21 mouse cellular contexts compared by ENCODE assay signal in genomic region chr3:93306142-93306541, GRCm38 (mm10). TPM values are rescaled to one million over a fixed set of nuclear protein-coding genes. Genes with fewer than 3 reads are reported as not detected.
DNase-seq lines count a peak whose midpoint lies in the region; ATAC-seq and TF ChIP-seq lines count a peak whose summit lies in the region.
"Had no signal": no experiment of that assay in that cellular context is flagged by ENCODE, and none has a peak within 500 bp of the region (broad histone marks: within the 10 kb centered on the region; RNA-seq: fewer than 3 reads in every experiment).

No protein-coding gene starts in this region.

- TF ChIP-seq POLR2A in MEL (IDR thresholded peaks at IDR 0.05; ENCODE audit: control insufficient read depth in 1 of 2, insufficient read depth in 1 of 2, low read depth in 1 of 2, low read length in 2 of 2, poor library complexity in 1 of 2): no peak

- no peaks in the 10 kb centered on the region for H3K27me3 ChIP-seq in heart, postnatal 0 days (ENCODE audit: control insufficient read depth, insufficient read depth, low read length)
- H3K27me3 ChIP-seq in liver, postnatal 0 days (ENCODE audit: insufficient read depth, low read length): no peaks in the 10 kb centered on the region
- H3K27me3 ChIP-seq in liver, embryonic 12.5 days (replicated peaks): no peaks in the 10 kb centered on the region
- H3K27me3 ChIP-seq in MEL (ENCODE audit: control insufficient read depth in 1 of 2, insufficient read depth in 2 of 2, low read length in 2 of 2): no peaks in the 10 kb centered on the region
- H3K27me3 ChIP-seq: embryonic facial prominence, embryonic 12.5 days; midbrain, embryonic 15.5 days; neural tube, embryonic 12.5 days had no signal

- H3K9ac ChIP-seq in heart, postnatal 0 days (replicated peaks; ENCODE audit: low read depth, low read length): no peak overlapping the region
- H3K9ac ChIP-seq in liver, postnatal 0 days (replicated peaks): no peak overlapping the region
- H3K9ac ChIP-seq in liver, embryonic 12.5 days: no peak overlapping the region
- H3K9ac ChIP-seq in MEL (ENCODE audit: control insufficient read depth, low read depth, low read length, poor library complexity, severe bottlenecking): no peak overlapping the region
- H3K9ac ChIP-seq: embryonic facial prominence, embryonic 12.5 days; midbrain, embryonic 15.5 days; neural tube, embryonic 12.5 days had no signal

- H3K36me3 ChIP-seq in heart, postnatal 0 days (replicated peaks; ENCODE audit: control insufficient read depth, insufficient read depth, low read length): no peaks in the 10 kb centered on the region
- H3K36me3 ChIP-seq in liver, postnatal 0 days (replicated peaks; ENCODE audit: insufficient read depth, low read length): no peaks in the 10 kb centered on the region
- H3K36me3 ChIP-seq in liver, embryonic 12.5 days: no peaks in the 10 kb centered on the region
- no peaks in the 10 kb centered on the region for H3K36me3 ChIP-seq in MEL (ENCODE audit: control insufficient read depth in 1 of 2, insufficient read depth in 2 of 2, low read length in 2 of 2)
- H3K36me3 ChIP-seq: embryonic facial prominence, embryonic 12.5 days; forebrain, embryonic 10.5 days; limb, embryonic 10.5 days; midbrain, embryonic 15.5 days; neural tube, embryonic 12.5 days had no signal

- no peak overlapping the region for H3K4me2 ChIP-seq in heart, postnatal 0 days (ENCODE audit: low read depth, low read length)
- H3K4me2 ChIP-seq in liver, postnatal 0 days (ENCODE audit: low read depth, low read length): no peak overlapping the region
- H3K4me2 ChIP-seq in liver, embryonic 12.5 days: no peak overlapping the region
- H3K4me2 ChIP-seq: embryonic facial prominence, embryonic 12.5 days; midbrain, embryonic 15.5 days; neural tube, embryonic 12.5 days had no signal

- no peak for ATAC-seq in heart, postnatal 0 days (ENCODE audit: insufficient read depth, low read depth)
- no peak for ATAC-seq in liver, postnatal 0 days
- ATAC-seq in liver, embryonic 12.5 days: no peak
- no peak for ATAC-seq in CD4-positive, CD25-positive, alpha-beta regulatory T cell, adult 4 months
- ATAC-seq: intestine, embryonic 16.5 days; midbrain, embryonic 15.5 days had no signal

- 0 out of 2 replicates have a peak, but pooled peaks cover 4% of the 10 kb centered on the region for H3K9me3 ChIP-seq in heart, postnatal 0 days (replicated peaks; ENCODE audit: control insufficient read depth, low read length)
- no peaks in the 10 kb centered on the region for H3K9me3 ChIP-seq in liver, postnatal 0 days (ENCODE audit: low read length)
- 0 out of 2 replicates have a peak, but pooled peaks cover 3% of the 10 kb centered on the region for H3K9me3 ChIP-seq in liver, embryonic 12.5 days (replicated peaks)
- no peaks in the 10 kb centered on the region for H3K9me3 ChIP-seq in MEL (replicated peaks; ENCODE audit: insufficient read depth, low read length)
- H3K9me3 ChIP-seq: forebrain, embryonic 10.5 days; limb, embryonic 10.5 days; midbrain, embryonic 15.5 days had no signal

- H3K4me1 ChIP-seq in heart, postnatal 0 days (ENCODE audit: control insufficient read depth, insufficient read depth): no peaks in the 10 kb centered on the region
- no peaks in the 10 kb centered on the region for H3K4me1 ChIP-seq in liver, postnatal 0 days (ENCODE audit: insufficient read depth)
- H3K4me1 ChIP-seq in liver, embryonic 12.5 days: no peaks in the 10 kb centered on the region
- H3K4me1 ChIP-seq in MEL (ENCODE audit: control insufficient read depth in 1 of 2, insufficient read depth in 2 of 2, low read length in 2 of 2): no peaks in the 10 kb centered on the region
- H3K4me1 ChIP-seq: embryonic facial prominence, embryonic 12.5 days; forebrain, embryonic 10.5 days; limb, embryonic 10.5 days; midbrain, embryonic 15.5 days; neural tube, embryonic 12.5 days had no signal

- no peak overlapping the region for H3K27ac ChIP-seq in heart, postnatal 0 days (ENCODE audit: low read depth)
- no peak overlapping the region for H3K27ac ChIP-seq in liver, postnatal 0 days (ENCODE audit: low read depth)
- no peak overlapping the region for H3K27ac ChIP-seq in liver, embryonic 12.5 days
- no peak overlapping the region for H3K27ac ChIP-seq in MEL (ENCODE audit: control insufficient read depth, low read depth, low read length)
- H3K27ac ChIP-seq: embryonic facial prominence, embryonic 12.5 days; forebrain, embryonic 10.5 days; limb, embryonic 10.5 days; midbrain, embryonic 15.5 days; neural tube, embryonic 12.5 days had no signal

- intact Hi-C loops in heart, postnatal 10 days (cut with DNase I): no loop called here

- no peaks in the 10 kb centered on the region for H3K79me2 ChIP-seq in MEL (ENCODE audit: control insufficient read depth, insufficient read depth, low read length, poor library complexity)

- peak; percentile 17; the same call in 1 of the 2 replicates for TF ChIP-seq CTCF in heart, postnatal 0 days (IDR thresholded peaks at IDR 0.05; ENCODE audit: low read depth)
- TF ChIP-seq CTCF in liver, postnatal 0 days (IDR thresholded peaks at IDR 0.05; ENCODE audit: low read depth): 0 out of 2 replicates have a peak, but pooled peaks have one; percentile 6
- peak in 1 of 3 experiments; percentile 14; a peak in 1 of 6 replicates for TF ChIP-seq CTCF in MEL (IDR thresholded peaks at IDR 0.05 in 2 of 3, conservative IDR thresholded peaks at IDR 0.05 in 1 of 3; ENCODE audit: control insufficient read depth in 1 of 3, insufficient read depth in 1 of 3, low read depth in 2 of 3, low read length in 3 of 3, poor library complexity in 1 of 3, severe bottlenecking in 1 of 3)

- no peak overlapping the region for H3K4me3 ChIP-seq in heart, postnatal 0 days (ENCODE audit: low read depth, low read length)
- H3K4me3 ChIP-seq in liver, postnatal 0 days (ENCODE audit: low read depth, low read length): no peak overlapping the region
- H3K4me3 ChIP-seq in liver, embryonic 12.5 days: no peak overlapping the region
- no peak overlapping the region for H3K4me3 ChIP-seq in MEL (ENCODE audit: control insufficient read depth in 1 of 2, insufficient read depth in 1 of 2, low read depth in 2 of 2, low read length in 2 of 2)
- H3K4me3 ChIP-seq: embryonic facial prominence, embryonic 12.5 days; forebrain, embryonic 10.5 days; limb, embryonic 10.5 days; midbrain, embryonic 15.5 days; neural tube, embryonic 12.5 days had no signal

- peak; percentile 9 for TF ChIP-seq RAD21 in MEL (IDR thresholded peaks at IDR 0.05; ENCODE audit: low read depth, low read length)

- DNase-seq in heart, postnatal 0 days (ENCODE audit: low spot score): no peak
- DNase-seq in heart, postnatal 10 days: no peak
- no peak for DNase-seq in liver, postnatal 0 days
- no peak for DNase-seq in MEL (ENCODE audit: low read depth, low spot score)
- peak; percentile 0 for DNase-seq in hindlimb bud, embryonic 11.5 days (ENCODE audit: extremely low spot score, low read depth, low spot score)
- DNase-seq in cerebellum, adult 11 months: no peak
- DNase-seq: adrenal gland, postnatal 36 days; cerebellum, adult 2 months; heart, postnatal 4 days; lung, postnatal 10 days had no signal

- no peak for TF ChIP-seq EP300 in heart, postnatal 0 days (IDR thresholded peaks at IDR 0.05; ENCODE audit: low read depth)
- no peak for TF ChIP-seq EP300 in liver, postnatal 0 days (IDR thresholded peaks at IDR 0.05; ENCODE audit: low read depth)
- TF ChIP-seq EP300 in MEL (IDR thresholded peaks at IDR 0.05; ENCODE audit: low read depth in 1 of 2, low read length in 2 of 2): no peak

- 66% methylated on average over 2 of the region's 2 CpGs for WGBS in heart, postnatal 0 days
- 65% methylated on average over 2 of the region's 2 CpGs for WGBS in liver, postnatal 0 days (ENCODE audit: insufficient replicate concordance)
- 48% methylated on average over 2 of the region's 2 CpGs for WGBS in liver, embryonic 12.5 days (ENCODE audit: insufficient replicate concordance)

TF ChIP-seq in MEL, 35 proteins besides CTCF, POLR2A, EP300 and RAD21:
- TF ChIP-seq GATA1 (IDR thresholded peaks at IDR 0.05; ENCODE audit: low read depth, low read length): no peak
- TF ChIP-seq SMC3 (IDR thresholded peaks at IDR 0.05; ENCODE audit: low read depth, low read length): peak; percentile 15; the same call in 1 of the 2 replicates

RNA-seq across cellular contexts. Expression of gene Hrnr, which starts 13.4 kb away (rescaled TPM):
- total RNA-seq in heart, postnatal 0 days (2014; rRNA removed; ENCODE audit: low replicate concordance): not detected in 2 replicates
- not detected in 2 replicates for polyA plus RNA-seq in heart, postnatal 0 days (2015; fragmentation: Nextera tagmentation; extraction: Ambion mirVana)
- not detected for total RNA-seq in heart, postnatal 10 days (2021)
- not detected in 2 replicates for polyA plus RNA-seq in liver, postnatal 0 days (2015; fragmentation: Nextera tagmentation; extraction: Ambion mirVana)
- polyA plus RNA-seq in liver, embryonic 12.5 days (2016; fragmentation: Nextera tagmentation; extraction: Ambion mirVana): not detected in 2 replicates
- not detected in 2 replicates for total RNA-seq in MEL (2012; rRNA removed)
- not detected for polyA plus RNA-seq in MEL (2012; ENCODE audit: insufficient read depth in 1 of 2, insufficient read length in 2 of 2, low read depth in 1 of 2, low replicate concordance in 2 of 2, missing spikeins in 1 of 2)
- not detected for polyA plus RNA-seq in CD4-positive, CD25-positive, alpha-beta regulatory T cell, adult 4 months (2017; shearing (Covaris generic))
- total RNA-seq: adrenal gland, postnatal 36 days; heart, postnatal 4 days; layer of hippocampus, postnatal 10 days had no signal
- polyA plus RNA-seq: C2C12; cerebellum, adult 2 months; embryonic facial prominence, embryonic 12.5 days; forebrain, embryonic 10.5 days; limb, embryonic 10.5 days; midbrain, embryonic 15.5 days; neural tube, embryonic 12.5 days; spleen, adult 2 months had no signal

RNA-seq across cellular contexts. Expression of gene Flg, which starts 32.8 kb away (rescaled TPM):
- total RNA-seq in heart, postnatal 0 days (2014; rRNA removed; ENCODE audit: low replicate concordance): 0.15 TPM in 1 of 2 replicates, not detected in the other
- polyA plus RNA-seq in heart, postnatal 0 days (2015; fragmentation: Nextera tagmentation; extraction: Ambion mirVana): not detected in 2 replicates
- not detected for total RNA-seq in heart, postnatal 10 days (2021)
- not detected in 2 replicates for polyA plus RNA-seq in liver, postnatal 0 days (2015; fragmentation: Nextera tagmentation; extraction: Ambion mirVana)
- not detected in 2 replicates for polyA plus RNA-seq in liver, embryonic 12.5 days (2016; fragmentation: Nextera tagmentation; extraction: Ambion mirVana)
- total RNA-seq in MEL (2012; rRNA removed): not detected in 2 replicates
- polyA plus RNA-seq in MEL (2012; ENCODE audit: insufficient read depth in 1 of 2, insufficient read length in 2 of 2, low read depth in 1 of 2, low replicate concordance in 2 of 2, missing spikeins in 1 of 2): not detected
- polyA plus RNA-seq in CD4-positive, CD25-positive, alpha-beta regulatory T cell, adult 4 months (2017; shearing (Covaris generic)): not detected
- total RNA-seq: adrenal gland, postnatal 36 days; heart, postnatal 4 days; layer of hippocampus, postnatal 10 days had no signal
- polyA plus RNA-seq: C2C12; cerebellum, adult 2 months; embryonic facial prominence, embryonic 12.5 days; forebrain, embryonic 10.5 days; intestine, embryonic 16.5 days; limb, embryonic 10.5 days; midbrain, embryonic 15.5 days; neural tube, embryonic 12.5 days; spleen, adult 2 months had no signal
